Mouse (Mus musculus) mature B cell (primary cell): Measurements from ENCODE around the gene Nelfa.
"Not testable (repeated sequence)": the region's sequence is repeated elsewhere in the genome, so short reads cannot be mapped to it uniquely, and the experiment has no call there.

Experiments
- in situ Hi-C: fragments of 300-500 bp; cut with MboI; formaldehyde crosslinking; loops from 2 replicates; pipeline ENCODE4 v1.14.3; 2019

Gene Nelfa

DNA sequence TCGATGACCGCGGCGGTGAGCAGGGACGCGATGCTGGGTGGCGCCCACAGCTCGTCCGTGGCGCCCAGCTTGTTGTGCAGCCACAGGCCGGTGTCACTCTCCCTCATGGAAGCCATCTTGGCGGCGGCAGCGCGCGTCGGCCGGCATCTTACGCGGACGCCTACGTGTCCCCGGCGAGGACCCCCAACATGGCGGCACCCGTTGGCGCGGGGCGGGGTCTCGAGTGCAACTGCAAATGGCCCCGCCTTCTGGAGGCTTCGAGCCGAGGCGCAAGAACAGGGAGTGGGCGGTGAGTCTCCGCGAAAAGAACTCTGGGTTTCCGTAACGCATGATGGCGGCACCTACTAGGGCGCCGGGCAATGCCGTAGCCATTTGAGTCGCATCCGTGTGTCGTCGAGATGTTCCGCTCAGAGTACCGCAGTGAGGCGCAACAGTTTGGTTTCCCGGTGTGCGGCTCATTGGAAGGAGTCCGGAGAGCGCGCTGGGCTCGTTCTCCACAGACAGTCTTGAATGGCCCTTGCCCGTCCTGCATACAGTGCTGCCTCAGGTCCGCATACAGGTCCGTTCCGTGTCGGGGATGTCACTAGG lies at the start of gene Nelfa:
TSS of gene Nelfa (minus strand) at position 294 of the 588 bp plus-strand sequence.
- in situ Hi-C loops = no loop called here

- in situ Hi-C loops = no loop called here
Measured at GRCm38 (mm10) chr5:33983309-33984121, 47.3 kb upstream of the Nelfa start, which contains the start of gene Gm1673. Gene Gm1673, plus strand, starts transcription at chr5:33983433.

GRCm38 (mm10) chr5:33982731-33983259 lies 46.6 kb upstream of the Nelfa start:
- in situ Hi-C loops = no loop called here

DNA sequence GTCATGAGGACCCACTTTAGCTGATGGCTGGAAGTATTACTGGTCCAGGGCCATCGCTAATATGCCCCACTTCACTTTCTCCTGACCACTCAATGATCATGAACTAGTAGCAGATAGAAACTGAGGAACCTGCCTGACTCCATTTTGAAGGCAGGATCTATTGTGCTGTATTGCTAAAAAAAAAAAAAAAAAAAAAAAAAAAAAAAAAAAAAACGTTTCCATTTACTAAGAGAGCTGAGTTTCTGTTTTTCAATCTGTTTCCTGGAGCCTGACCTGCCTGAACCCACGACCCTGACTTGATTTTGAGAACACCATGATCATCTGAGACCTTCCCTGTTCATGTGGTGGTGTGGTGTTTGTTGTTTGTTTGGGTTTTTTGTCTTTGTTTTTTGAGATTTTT lies 40.1 kb upstream of the Nelfa start:
- in situ Hi-C loops = no loop called here

- in situ Hi-C loops = no loop called here
Measured at GRCm38 (mm10) chr5:33974736-33975135, 38.5 kb upstream of the Nelfa start.

GRCm38 (mm10) chr5:33959382-33959781 lies 23.2 kb upstream of the Nelfa start:
- in situ Hi-C loops = no loop called here

- in situ Hi-C loops = no loop called here
Measured at GRCm38 (mm10) chr5:33955868-33956267, 19.7 kb upstream of the Nelfa start.

DNA sequence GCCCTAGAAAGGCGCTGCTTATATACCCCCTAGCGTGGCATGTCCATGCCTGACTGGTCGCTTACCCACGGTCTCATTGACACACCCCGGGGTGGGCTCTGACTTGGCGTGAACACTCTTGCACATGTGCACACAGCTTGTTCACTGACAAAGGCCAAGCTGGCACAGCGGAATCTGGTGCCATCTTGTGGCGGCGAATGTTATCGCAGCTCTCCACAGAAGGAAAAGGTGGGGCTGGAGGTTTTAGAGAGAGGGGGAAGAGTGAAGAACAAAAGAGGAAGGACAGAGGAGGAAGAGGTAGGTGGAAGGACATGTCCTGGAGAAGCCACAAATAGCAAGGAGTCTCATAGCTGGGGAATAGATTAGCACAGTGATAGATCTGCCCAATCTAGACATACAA lies 18.1 kb upstream of the Nelfa start:
- in situ Hi-C loops = no loop called here

DNA sequence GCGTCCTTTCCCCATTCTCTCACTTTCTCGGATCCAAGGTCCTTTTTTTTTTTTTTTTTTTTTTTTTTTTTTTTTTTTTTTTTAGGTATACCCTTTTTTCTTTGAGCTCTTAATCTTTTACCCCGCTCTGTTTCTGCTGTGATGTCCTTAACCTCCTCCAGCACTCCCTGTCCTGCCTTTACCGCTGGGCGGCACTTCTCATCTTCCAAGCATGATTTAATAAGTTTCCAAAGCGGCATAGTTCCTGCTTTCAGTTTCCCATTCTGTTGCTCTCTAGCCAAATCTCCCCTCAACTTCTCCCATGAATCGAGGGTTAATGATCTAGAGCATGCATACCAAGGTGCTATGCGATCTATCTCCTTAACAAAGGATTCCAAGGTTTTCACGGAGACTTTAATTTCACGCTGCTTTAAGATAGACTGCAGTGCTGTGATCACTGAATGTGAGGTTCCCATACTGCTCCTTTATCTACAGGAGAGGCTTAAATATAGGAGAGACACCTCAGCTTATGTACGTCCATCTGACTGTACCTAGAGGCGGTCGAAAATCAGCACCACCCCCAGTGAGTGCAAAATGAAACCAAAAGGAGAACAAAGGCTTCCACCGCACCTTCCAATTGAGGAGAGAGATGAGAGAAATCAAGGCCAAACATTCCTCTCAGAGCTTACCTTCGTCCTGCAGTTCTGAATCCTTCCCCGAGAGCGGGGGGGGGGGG lies 17.4 kb upstream of the Nelfa start:
- in situ Hi-C loops = no loop called here

DNA sequence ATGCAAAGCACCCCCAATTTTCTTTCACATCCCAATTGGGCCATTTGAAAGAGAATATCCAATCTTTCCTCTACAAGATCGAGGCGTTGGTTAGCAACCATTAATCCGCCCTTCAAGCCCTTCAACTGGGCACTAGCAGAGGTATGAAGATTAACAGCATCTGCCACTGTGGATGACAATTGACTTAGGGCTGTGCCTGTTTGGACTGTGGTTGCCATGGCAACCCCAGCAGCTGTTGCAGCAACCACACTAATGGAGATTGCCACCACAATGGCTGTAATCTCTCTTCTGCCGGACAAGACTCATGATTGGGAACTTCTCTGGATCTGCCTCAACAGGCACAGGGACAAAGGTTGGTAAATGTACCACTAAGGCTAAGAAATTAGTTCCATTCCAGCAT lies 12.1 kb upstream of the Nelfa start:
- in situ Hi-C loops = no loop called here

DNA sequence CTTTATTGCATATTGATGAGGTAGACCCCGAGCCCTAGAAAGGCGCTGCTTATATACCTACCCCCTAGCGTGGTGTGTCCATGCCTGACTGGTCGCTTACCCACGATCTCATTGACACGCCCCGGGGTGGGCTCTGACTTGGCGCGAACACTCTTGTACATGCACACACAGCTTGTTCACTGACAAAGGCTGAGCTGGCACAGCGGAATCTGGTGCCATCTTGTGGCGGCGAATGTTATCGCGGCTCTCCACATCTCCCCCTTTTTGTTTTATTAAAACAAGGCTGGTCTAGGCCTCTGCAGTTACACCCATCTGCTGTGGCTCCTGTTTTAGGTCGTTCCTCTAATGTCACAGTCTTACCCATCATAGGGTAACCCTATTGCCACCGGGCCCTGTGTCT lies 10.8 kb upstream of the Nelfa start:
- in situ Hi-C loops = not testable (repeated sequence)

DNA sequence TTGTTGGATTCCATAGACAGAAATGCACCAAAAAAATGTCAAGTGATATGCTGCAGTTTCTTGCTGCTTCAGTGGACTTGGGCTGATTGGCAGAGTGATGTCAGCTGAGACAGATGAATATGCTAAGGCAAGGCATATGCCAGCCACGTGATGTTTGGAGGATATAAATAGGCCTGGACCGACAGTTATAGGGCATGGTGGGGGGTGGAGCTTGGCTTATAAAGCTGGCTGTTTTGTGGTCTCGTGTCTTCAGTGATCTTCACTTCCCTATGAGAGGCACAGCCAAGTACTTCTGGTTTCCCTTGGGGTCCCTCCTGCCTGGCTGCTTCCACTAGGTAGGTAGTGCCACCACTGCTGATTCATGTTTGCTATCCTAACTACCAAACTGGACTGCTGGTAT lies 2.2 kb upstream of the Nelfa start:
- in situ Hi-C loops = no loop called here

DNA sequence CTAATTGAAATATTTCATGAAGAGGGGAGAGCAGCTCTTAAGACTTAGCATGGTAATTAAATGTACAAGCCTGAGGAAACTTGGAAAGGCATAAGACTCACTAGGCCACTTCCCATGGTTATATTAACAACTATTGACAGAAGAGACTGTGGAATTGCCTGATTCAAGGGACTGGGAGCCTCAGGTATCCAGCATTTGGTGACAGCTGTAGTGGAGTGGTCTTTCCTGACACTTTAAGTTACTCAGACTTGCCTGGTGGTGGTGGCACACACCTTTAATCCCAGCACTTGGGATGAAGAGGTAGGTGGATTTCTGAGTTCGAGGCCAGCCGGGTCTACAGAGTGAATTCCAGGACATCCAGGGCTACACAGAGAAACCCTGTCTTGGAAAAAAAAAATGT lies 1.0 kb upstream of the Nelfa start:
- in situ Hi-C loops = no loop called here

- in situ Hi-C loops = no loop called here
Measured at GRCm38 (mm10) chr5:33935700-33936111, 507 bp downstream of the Nelfa start.

GRCm38 (mm10) chr5:33934877-33935276 lies 1.3 kb downstream of the Nelfa start:
- in situ Hi-C loops = no loop called here

- in situ Hi-C loops = no loop called here
Measured at GRCm38 (mm10) chr5:33934081-33934480, 2.1 kb downstream of the Nelfa start.

- in situ Hi-C loops = no loop called here
Measured at GRCm38 (mm10) chr5:33932413-33932812, 3.8 kb downstream of the Nelfa start.

DNA sequence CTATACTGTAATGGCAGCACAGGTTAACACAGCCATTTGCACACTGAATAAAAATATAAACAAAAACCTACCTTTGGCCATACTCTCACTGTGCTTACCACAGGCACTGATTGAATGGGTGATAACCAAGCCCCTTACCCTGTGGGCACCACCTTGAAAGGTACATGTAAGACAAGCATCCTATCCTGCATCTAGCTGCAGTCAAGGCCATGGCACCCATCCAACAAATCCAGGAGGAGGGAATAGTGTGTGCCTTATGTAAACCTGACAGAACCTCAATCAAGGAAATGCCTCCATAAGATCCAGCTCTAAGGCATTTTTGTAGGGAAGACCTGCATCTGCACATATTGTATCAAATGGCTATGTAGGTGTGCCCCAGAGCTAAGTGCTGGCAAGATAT lies 10.0 kb downstream of the Nelfa start:
- in situ Hi-C loops = no loop called here

DNA sequence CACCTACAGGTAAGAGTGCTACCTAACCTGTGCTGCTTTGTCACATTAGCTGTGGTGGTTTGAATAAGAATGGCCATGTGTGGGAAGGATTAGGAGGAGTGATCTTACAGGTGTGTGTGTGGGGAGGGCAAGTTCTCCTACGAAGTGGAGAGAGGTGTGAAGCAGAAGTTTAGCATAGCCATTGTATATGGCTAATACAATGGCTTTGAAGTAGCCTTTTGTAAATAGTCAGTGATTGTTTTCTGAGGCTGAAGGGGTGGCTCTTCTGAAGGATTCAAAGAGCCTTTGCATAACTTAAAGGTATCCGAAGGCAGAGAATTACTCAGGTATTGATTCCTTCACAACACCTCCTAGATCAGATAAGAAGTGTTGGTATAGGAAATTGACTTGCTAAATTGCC lies 13.6 kb downstream of the Nelfa start:
- in situ Hi-C loops = no loop called here

DNA sequence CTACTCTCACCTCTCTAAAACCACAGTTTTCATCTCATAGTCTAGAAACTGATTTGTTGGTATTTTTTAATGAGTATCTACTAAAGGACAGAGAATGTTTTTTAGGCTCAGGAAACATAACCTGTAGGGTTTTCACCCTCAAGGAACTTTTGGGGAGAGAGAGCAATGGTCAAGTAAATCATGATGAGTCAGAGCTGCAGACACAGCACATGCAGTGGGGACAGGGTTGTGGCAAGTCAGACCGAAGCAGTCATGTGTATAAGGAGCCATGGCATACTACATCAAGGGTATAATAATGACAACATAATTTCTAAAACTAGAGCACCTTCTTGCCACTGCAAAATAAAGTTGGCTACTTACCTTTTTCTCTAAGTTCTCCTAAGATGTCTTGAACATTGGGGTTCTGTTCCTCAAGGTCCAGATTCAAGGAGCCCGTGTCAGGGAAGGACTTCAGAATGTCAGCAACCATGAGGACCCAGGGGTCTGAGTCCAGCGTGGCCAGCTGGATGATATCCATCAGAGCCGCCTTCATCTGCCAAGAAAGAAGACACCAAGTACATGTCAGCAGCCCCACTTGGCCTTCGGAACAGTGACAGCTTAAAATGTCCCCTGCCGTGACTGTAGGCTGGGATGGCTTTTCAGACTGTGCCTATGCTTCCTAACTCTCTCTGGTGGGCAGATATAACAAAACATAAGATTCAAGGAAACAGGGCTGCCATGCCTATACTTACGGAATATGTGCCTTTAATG lies 14.6 kb downstream of the Nelfa start:
- in situ Hi-C loops = no loop called here

GRCm38 (mm10) chr5:33920924-33921323 lies 15.3 kb downstream of the Nelfa start:
- in situ Hi-C loops = no loop called here

GRCm38 (mm10) chr5:33920037-33920436 lies 16.2 kb downstream of the Nelfa start:
- in situ Hi-C loops = no loop called here
